Mouse (Mus musculus) MEL (cell line): ENCODE results near the gene Olfr1344.

Experiments
- BHLHE40 ChIP-seq: IDR thresholded peaks from 2 replicates; pipeline ENCODE4 v1.6.1; 2012; ENCODE audit warnings: low read depth, mild to moderate bottlenecking, inconsistent platforms, low read length, improper control_type of control experiment, borderline replicate concordance
- CHD1 ChIP-seq: IDR thresholded peaks from 2 replicates; pipeline ENCODE4 v1.6.1; 2012; ENCODE audit warnings: low read depth, mild to moderate bottlenecking, inconsistent platforms, low read length, improper control_type of control experiment
- CTCF ChIP-seq, 3 experiments: IDR thresholded peaks in 2 of 3; conservative IDR thresholded peaks in 1 of 3; 2 replicates each; pipeline ENCODE4 v1.5.1; 2011 to 2012; ENCODE audit warnings: low read length in 3 of 3, low read depth in 2 of 3, mild to moderate bottlenecking in 2 of 3, improper control_type of control experiment in 1 of 3, inconsistent platforms in 1 of 3, mixed read lengths in 1 of 3, moderate library complexity in 1 of 3; ENCODE audit not compliant: control insufficient read depth in 1 of 3, insufficient read depth in 1 of 3, poor library complexity in 1 of 3, severe bottlenecking in 1 of 3
- EP300 ChIP-seq, 2 experiments: IDR thresholded peaks; 2 replicates each; pipeline ENCODE4 v1.6.1; 2011; ENCODE audit warnings: improper control_type of control experiment in 2 of 2, low read length in 2 of 2, low read depth in 1 of 2, mild to moderate bottlenecking in 1 of 2
- GABPA ChIP-seq: IDR thresholded peaks from 2 replicates; pipeline ENCODE4 v1.6.1; 2012; ENCODE audit warnings: low read depth, mild to moderate bottlenecking, inconsistent platforms, low read length, improper control_type of control experiment, moderate library complexity
- HCFC1 ChIP-seq: IDR thresholded peaks from 2 replicates; pipeline ENCODE4 v1.6.1; 2012; ENCODE audit warnings: low read depth, mild to moderate bottlenecking, inconsistent platforms, low read length, improper control_type of control experiment, moderate library complexity
- JUND ChIP-seq: IDR thresholded peaks from 2 replicates; pipeline ENCODE4 v1.6.1; 2011; ENCODE audit warnings: low read depth, mild to moderate bottlenecking, improper control_type of control experiment, low read length
- MYB ChIP-seq: IDR thresholded peaks from 2 replicates; pipeline ENCODE4 v1.6.1; 2011; ENCODE audit warnings: mild to moderate bottlenecking, low read depth, low read length, improper control_type of control experiment
- NRF1 ChIP-seq: IDR thresholded peaks from 2 replicates; pipeline ENCODE4 v1.6.1; 2014; ENCODE audit warnings: low read depth, mild to moderate bottlenecking, inconsistent platforms, low read length, improper control_type of control experiment, moderate library complexity; ENCODE audit not compliant: poor library complexity, insufficient read depth, severe bottlenecking
- POLR2A ChIP-seq, 2 experiments: IDR thresholded peaks; 2 replicates each; pipeline ENCODE4 v1.6.1; 2011 to 2012; ENCODE audit warnings: low read length in 2 of 2, mild to moderate bottlenecking in 2 of 2, control low read depth in 1 of 2, improper control_type of control experiment in 1 of 2, low read depth in 1 of 2, moderate library complexity in 1 of 2; ENCODE audit not compliant: control insufficient read depth in 1 of 2, insufficient read depth in 1 of 2, poor library complexity in 1 of 2
- SIN3A ChIP-seq: IDR thresholded peaks from 2 replicates; pipeline ENCODE4 v1.6.1; 2012; ENCODE audit warnings: low read length, improper control_type of control experiment, inconsistent platforms
- TCF12 ChIP-seq: IDR thresholded peaks from 2 replicates; pipeline ENCODE4 v1.6.1; 2014; ENCODE audit warnings: low read depth, mild to moderate bottlenecking, inconsistent platforms, low read length, improper control_type of control experiment, moderate library complexity
- USF1 ChIP-seq: IDR thresholded peaks from 2 replicates; pipeline ENCODE4 v1.6.1; 2014; ENCODE audit warnings: low read depth, mild to moderate bottlenecking, inconsistent platforms, low read length, improper control_type of control experiment, moderate library complexity
- USF2 ChIP-seq, 2 experiments: IDR thresholded peaks; 2 replicates each; pipeline ENCODE4 v1.6.1; 2011 to 2012; ENCODE audit warnings: improper control_type of control experiment in 2 of 2, low read length in 2 of 2, borderline replicate concordance in 1 of 2, inconsistent platforms in 1 of 2, low read depth in 1 of 2, mild to moderate bottlenecking in 1 of 2; ENCODE audit not compliant: insufficient read depth in 1 of 2

DNA sequence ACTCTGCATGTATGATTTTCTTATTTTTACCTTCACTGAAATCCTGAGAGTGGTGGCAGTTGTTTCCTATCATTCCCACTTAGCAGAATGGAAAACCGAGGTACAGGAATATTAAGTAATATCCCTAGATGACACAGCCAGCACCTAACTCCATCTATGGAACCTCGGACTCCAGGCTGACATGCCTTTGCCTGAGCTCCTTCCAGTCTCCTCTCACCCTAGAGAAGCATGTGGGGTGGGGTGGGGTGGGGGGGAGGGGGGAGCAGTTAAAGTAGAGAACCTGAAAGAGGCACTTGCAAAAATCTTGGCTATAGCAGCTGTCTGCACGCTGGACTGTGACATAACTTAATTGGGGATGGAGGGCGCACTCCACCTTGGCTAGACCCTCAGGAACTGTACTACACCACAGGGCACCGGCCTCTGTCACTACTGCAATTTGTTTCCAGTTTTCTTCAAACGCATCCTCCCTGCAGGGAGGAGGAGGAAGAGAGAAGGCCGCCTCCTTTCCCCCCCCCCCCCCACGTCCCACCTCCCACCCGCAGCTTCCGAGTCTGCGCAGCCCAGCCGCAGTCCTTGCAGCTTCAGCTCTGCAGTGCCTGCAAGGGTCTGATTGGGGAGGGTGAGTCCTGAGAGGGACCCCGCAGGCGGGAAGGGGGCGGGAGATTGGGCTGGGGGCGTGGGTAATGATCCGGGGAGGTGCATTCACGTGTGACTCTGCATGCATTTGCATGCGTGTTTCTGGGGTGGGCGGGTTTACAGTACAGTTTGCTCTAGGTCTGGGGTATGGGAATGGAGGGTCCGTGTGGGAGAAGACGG is 23.7 kb upstream of the Olfr1344 start:
- TF ChIP-seq USF2 (IDR thresholded peaks at IDR 0.05; ENCODE audit: borderline replicate concordance in 1 of 2, insufficient read depth in 1 of 2, low read depth in 1 of 2, low read length in 2 of 2): no peak
- TF ChIP-seq CTCF (IDR thresholded peaks at IDR 0.05 in 2 of 3, conservative IDR thresholded peaks at IDR 0.05 in 1 of 3; ENCODE audit: control insufficient read depth in 1 of 3, insufficient read depth in 1 of 3, low read depth in 2 of 3, low read length in 3 of 3, poor library complexity in 1 of 3, severe bottlenecking in 1 of 3): no peak
- no peak for TF ChIP-seq POLR2A (IDR thresholded peaks at IDR 0.05; ENCODE audit: control insufficient read depth in 1 of 2, insufficient read depth in 1 of 2, low read depth in 1 of 2, low read length in 2 of 2, poor library complexity in 1 of 2)
- TF ChIP-seq BHLHE40: no peak
- TF ChIP-seq CHD1: no peak
- no peak for TF ChIP-seq USF1
- TF ChIP-seq MYB: no peak
- TF ChIP-seq TCF12: no peak
- TF ChIP-seq SIN3A: no peak
- TF ChIP-seq HCFC1: no peak
- no peak for TF ChIP-seq EP300 (IDR thresholded peaks at IDR 0.05; ENCODE audit: low read depth in 1 of 2, low read length in 2 of 2)
- no peak for TF ChIP-seq NRF1
- no peak for TF ChIP-seq JUND
- no peak for TF ChIP-seq GABPA
